Comparison of ENCODE assay signal across 27 mouse cellular contexts in genomic region chr11:11798690-11799089, GRCm38 (mm10).
"Had no signal": no experiment of that assay in that cellular context is flagged by ENCODE, and none has a peak within 500 bp of the region (broad histone marks: within the 10 kb centered on the region; RNA-seq: fewer than 3 reads in every experiment).

No protein-coding gene starts in this region.

- ATAC-seq: forebrain, embryonic 13.5 days; forebrain, embryonic 14.5 days; forebrain, embryonic 15.5 days; forebrain, embryonic 16.5 days; forebrain, postnatal 0 days had no signal

- H3K27ac ChIP-seq: embryonic facial prominence, embryonic 10.5 days; embryonic facial prominence, embryonic 12.5 days; embryonic facial prominence, embryonic 13.5 days; embryonic facial prominence, embryonic 15.5 days; forebrain, embryonic 12.5 days; forebrain, embryonic 13.5 days; forebrain, embryonic 15.5 days; gastrocnemius, adult 2 months had no signal

- H3K9me3 ChIP-seq: embryonic facial prominence, embryonic 10.5 days; embryonic facial prominence, embryonic 12.5 days; embryonic facial prominence, embryonic 13.5 days; embryonic facial prominence, embryonic 15.5 days; forebrain, embryonic 12.5 days; forebrain, embryonic 13.5 days; forebrain, embryonic 15.5 days had no signal

- H3K4me2 ChIP-seq: embryonic facial prominence, embryonic 12.5 days; embryonic facial prominence, embryonic 13.5 days; embryonic facial prominence, embryonic 15.5 days; forebrain, embryonic 12.5 days; forebrain, embryonic 13.5 days; forebrain, embryonic 15.5 days; heart, embryonic 11.5 days had no signal

- H3K4me1 ChIP-seq: embryonic facial prominence, embryonic 10.5 days; embryonic facial prominence, embryonic 12.5 days; embryonic facial prominence, embryonic 13.5 days; embryonic facial prominence, embryonic 15.5 days; forebrain, embryonic 12.5 days; forebrain, embryonic 13.5 days; forebrain, embryonic 15.5 days had no signal

- H3K27me3 ChIP-seq: embryonic facial prominence, embryonic 12.5 days; embryonic facial prominence, embryonic 13.5 days; embryonic facial prominence, embryonic 15.5 days; forebrain, embryonic 12.5 days; forebrain, embryonic 13.5 days; forebrain, embryonic 15.5 days had no signal

- H3K4me3 ChIP-seq: embryonic facial prominence, embryonic 10.5 days; embryonic facial prominence, embryonic 12.5 days; embryonic facial prominence, embryonic 13.5 days; embryonic facial prominence, embryonic 15.5 days; erythroblast, embryonic 14.5 days; forebrain, embryonic 12.5 days; forebrain, embryonic 13.5 days; forebrain, embryonic 15.5 days; gastrocnemius, adult 2 months had no signal

- H3K9ac ChIP-seq: embryonic facial prominence, embryonic 12.5 days; embryonic facial prominence, embryonic 13.5 days; embryonic facial prominence, embryonic 15.5 days; forebrain, embryonic 12.5 days; forebrain, embryonic 13.5 days; forebrain, embryonic 15.5 days; forebrain, postnatal 0 days had no signal

- DNase-seq: cerebellum, adult 2 months; cerebellum, adult 8-10 months; cerebellum, adult 9-10 months; cerebellum, adult 9-11 months; cerebellum, postnatal 10 days; cerebellum, postnatal 14 days; cerebellum, postnatal 25 days; cerebellum, postnatal 36 days; embryo, embryonic 11 days; forebrain, postnatal 0 days; gastrocnemius, adult 2 months; gastrocnemius, postnatal 10 days; gastrocnemius, postnatal 14 days; gastrocnemius, postnatal 25 days; gastrocnemius, postnatal 36 days; heart, adult 18-20 months had no signal
